Mouse (Mus musculus): ENCODE data around the gene Tmem63b.

GRCm38 (mm10) chr17:45686716-45687115, at the start of gene Tmem63b:
- TF ChIP-seq POLR2A (IDR thresholded peaks at IDR 0.05; ENCODE audit: insufficient read depth, low read length) (no peak), CTCF (IDR thresholded peaks at IDR 0.05; ENCODE audit: low read depth, low read length) (no peak)

Measured in ES-Bruce4 (cell line).